Mouse (Mus musculus): ENCODE data around the gene Cyb5d2.
"Not testable (repeated sequence)": the region's sequence is repeated elsewhere in the genome, so short reads cannot be mapped to it uniquely, and the experiment has no call there.

Cyb5d2 gene

DNA sequence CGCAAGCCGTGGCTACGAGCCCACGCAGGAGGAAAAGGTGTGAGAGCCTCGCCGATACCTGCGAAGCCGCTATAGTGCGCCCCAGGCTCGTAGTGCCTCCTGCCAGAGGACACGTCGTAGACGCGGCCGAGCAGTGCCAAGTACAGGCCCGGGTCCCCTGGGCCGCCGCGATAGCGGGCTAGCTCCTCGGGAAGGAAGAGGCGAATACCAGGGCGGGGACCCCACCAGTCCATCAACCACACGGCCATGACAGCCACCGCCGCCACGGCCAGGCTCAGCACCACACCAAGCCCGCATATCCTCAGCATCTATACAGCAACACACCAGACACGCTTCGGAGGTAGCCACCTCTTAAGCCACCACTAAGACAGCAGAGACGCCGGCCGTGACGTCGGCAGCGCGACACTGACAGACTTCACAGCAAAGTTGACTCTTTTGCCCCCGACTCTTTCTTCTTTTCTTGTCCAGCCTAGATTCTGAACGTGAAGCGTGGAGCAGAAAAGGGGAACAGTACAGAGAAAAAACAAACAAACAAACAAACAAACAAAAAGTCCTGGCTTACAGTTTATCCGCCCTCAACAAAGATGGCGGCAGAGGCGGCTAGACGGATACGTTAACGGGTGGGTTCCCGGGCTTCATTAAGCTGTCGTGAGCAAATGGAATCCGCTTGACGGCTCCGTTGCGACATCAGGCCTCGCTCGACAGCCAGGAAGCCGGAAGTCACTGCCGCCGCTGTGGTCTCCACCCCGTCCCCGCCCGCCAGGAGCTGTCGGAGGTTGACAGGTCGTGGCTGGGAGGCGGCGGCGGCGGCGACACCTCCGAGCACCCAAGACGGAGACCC is at the start of gene Cyb5d2, which contains the start of gene Zzef1:
TSS of gene Cyb5d2 (minus strand) at position 688 of the 841 bp plus-strand sequence.
TSS of gene Zzef1 (plus strand) at position 772 of the 841 bp plus-strand sequence.
- DNase-seq: peak; percentile 98

- DNase-seq: no peak
Observed at GRCm38 (mm10) chr11:72845526-72845925, 49.6 kb upstream of the Cyb5d2 start.

GRCm38 (mm10) chr11:72843576-72843975 is 47.6 kb upstream of the Cyb5d2 start:
- peak; percentile 4 for DNase-seq

GRCm38 (mm10) chr11:72842731-72843130 is 46.8 kb upstream of the Cyb5d2 start:
- no peak for DNase-seq

DNA sequence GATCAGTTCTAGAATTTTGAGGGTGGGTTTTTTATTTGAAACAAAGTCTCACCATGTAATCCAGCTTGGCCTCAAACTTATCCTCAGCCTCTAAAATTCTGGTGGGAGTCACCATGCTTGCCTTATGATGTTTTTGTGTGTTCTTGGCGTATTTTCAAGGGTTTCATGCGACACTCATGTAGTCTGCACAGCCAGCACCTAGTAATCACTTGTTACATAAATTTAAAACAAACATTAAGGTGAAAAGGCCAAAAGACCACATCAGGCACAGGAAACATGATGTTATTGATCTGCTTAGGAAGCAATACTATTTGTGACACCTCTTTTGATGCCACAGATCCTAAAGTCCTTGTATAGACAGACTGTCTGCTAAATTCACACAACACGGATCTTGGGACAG is 33.9 kb upstream of the Cyb5d2 start:
- DNase-seq: peak; percentile 25

DNA sequence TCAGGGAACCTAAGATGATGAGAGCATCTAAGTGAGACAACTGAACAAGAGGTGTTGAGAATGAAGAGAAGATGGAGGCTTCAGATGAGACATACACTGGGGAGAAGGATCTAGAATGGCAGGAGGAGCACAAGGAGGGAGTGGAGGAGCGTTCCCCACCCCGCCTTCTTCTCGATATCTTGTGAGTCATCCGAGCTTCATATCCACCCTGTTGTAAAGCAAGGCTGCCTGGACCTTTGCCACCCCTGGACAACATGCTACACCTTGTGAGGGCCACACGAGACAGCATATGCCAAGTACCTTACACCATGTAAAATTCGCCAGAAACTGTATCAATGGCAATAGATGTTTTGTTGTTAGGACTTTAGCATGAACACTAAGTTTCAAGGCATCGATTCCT is 25.1 kb upstream of the Cyb5d2 start:
- no peak for DNase-seq

DNA sequence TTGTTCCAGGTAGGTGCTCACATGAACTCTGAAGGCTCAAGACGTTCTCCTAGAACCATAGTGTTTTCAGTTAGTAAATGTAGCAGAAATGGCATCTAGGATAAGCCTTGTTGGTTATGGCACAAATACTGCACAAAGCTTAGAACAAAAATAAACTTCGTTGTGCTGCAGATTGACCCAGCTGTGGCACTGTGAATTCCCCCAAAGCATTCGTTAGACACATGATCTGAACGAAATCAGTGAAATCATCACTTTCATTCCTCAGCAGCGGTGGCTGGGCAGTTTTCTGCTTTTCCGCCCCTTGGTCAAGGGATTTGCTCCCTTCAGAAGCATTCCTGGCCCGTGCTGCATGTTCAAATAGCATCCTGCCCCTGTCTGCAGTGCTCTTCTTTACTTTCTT is 22.1 kb upstream of the Cyb5d2 start:
- DNase-seq: no peak

DNA sequence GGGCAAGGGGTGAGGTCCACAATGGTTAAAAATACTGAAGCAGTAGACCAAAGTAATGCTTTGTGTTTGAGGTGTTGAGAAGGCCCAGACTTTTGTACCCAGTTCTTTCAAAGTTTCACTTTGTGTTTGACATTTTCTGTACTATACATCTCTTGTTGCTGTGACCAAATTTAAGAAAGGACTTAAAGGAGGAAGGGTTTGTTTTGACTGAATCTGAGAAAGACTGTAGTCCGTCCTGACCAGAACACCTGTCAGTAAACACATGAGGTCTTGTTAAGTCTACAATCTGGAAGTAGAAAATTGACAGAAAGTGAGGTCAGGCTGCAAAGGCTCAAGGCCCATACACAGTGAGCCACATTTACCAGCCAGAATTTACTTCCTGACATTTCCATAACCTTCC is 20.9 kb upstream of the Cyb5d2 start:
- no peak for DNase-seq

GRCm38 (mm10) chr11:72814188-72814587 is 18.2 kb upstream of the Cyb5d2 start:
- no peak for DNase-seq

DNA sequence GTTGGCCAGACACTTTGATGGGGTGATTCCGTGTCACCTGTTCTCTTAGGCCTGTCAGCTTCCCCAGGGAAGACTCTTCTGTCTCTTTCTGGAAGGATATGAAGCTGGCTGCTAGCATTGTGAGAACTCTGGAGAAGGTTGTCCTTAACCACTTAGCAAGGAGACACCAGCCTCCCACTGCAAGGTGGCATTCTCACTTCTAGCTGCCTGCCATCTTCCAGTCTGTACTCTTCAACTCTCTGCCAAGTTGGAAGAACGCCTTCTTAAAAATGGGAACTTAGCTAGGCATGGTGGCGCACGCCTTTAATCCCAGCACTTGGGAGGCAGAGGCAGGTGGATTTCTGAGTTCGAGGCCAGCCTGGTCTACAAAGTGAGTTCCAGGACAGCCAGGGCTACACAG is 17.7 kb upstream of the Cyb5d2 start:
- no peak for DNase-seq

DNA sequence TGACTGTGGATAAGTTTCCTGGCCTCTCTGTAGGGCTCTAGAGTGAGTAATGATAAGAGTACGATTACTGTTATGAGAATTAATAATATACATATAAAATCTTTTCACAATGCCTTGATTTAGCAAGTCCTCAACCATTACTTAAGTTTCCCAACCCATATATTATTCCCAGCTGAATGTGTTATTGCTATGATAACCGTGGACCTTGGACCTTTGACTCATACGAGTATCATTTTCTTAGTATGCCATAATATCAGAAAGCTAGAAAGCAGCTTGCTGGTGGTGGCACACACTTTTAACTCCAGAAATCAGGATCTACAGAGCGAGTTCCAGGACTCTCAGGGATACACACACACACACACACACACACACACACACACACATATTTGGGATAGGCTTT is 12.1 kb upstream of the Cyb5d2 start:
- DNase-seq: no peak

- DNase-seq: no peak
Observed at GRCm38 (mm10) chr11:72806556-72806955, 10.6 kb upstream of the Cyb5d2 start.

- no peak for DNase-seq
Observed at GRCm38 (mm10) chr11:72805232-72805631, 9.3 kb upstream of the Cyb5d2 start.

GRCm38 (mm10) chr11:72804586-72804985 is 8.6 kb upstream of the Cyb5d2 start:
- DNase-seq: no peak

- peak; percentile 23 for DNase-seq
Observed at GRCm38 (mm10) chr11:72803038-72803437, 7.1 kb upstream of the Cyb5d2 start.

DNA sequence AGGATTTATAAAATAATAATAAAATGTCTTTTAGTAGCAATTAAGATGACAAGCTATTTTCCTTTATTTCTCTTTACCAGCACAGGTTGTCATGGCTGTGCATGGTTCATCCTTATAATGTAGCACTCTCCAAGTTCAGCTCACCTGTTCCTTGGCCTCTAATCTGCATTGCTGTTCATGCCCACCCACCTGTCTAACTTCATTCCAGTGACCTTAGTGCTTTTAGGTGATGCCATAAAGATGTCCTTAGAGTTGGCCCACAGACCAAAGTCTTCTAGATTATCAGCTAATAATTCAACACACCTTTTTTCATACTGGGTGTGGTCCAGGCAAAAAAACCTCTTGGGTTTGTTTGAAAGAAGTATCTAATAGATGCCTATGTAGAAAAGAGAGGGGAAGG is 5.2 kb upstream of the Cyb5d2 start:
- no peak for DNase-seq

DNA sequence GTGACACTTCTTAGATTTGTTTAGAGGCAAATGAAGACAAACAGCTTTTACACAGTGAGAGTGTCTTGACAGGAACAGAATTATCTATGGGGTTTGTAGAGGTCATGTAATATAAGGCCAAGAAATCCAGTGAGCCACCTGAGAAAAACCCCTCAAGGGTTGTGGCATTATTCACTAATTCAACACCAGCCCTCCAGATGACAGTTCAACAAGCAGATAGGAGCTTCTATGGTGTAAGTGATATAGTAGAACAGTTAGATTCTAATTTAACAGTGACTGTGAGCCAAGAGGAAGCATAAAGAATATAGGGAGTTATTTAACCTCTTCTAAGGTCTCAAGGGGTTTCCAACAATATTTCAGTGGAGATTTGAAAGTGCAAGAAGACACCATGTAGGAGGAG is 2.2 kb upstream of the Cyb5d2 start:
- no peak for DNase-seq

DNA sequence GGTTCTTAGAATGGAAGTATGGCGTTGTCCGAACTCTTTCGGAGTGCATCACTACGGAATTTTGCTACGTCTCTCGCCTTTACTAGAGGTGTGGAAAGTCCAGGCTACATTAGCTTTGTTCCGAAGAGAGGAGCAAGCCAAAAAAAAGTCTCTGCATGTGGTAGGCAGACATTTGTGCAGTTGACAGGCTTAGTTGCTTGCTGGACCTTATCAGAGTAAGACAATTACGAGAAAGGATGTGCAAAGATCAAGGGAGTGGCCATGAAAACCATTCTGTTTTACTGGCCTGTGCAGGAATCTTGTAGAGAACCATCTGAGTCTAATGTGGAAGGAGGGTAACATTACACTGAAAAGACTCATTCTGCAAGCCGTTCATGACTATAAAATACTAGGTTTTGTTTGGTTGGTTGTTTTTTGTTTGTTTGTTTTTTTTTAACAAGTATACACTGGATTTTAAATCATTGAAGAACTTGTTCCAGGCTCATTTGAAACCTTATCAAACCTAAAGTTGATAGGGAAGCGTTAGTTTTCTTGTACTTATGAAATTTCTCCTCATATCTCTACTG is 914 bp upstream of the Cyb5d2 start:
- DNase-seq: no peak

DNA sequence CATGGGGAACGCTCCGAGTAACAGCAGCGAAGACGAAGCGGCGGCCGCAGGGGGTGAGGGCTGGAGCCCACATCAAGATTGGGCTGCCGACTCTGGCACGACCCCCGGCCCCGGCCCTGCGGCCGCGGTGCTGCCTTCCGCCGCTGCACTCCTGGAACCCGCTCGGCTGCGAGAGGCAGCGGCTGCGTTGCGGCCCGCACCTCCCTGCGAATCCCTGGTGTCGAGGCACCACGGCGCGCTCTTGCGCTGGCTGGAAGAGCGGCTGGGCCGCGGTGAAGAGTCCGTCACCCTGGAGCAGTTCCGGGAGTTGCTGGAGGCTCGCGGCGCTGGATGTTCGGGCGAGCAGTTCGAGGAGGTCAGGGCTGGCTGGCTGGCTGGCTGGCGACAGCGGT is 350 bp upstream of the Cyb5d2 start:
- DNase-seq: no peak

GRCm38 (mm10) chr11:72795149-72795454 is 840 bp downstream of the Cyb5d2 start:
- no peak for DNase-seq

DNA sequence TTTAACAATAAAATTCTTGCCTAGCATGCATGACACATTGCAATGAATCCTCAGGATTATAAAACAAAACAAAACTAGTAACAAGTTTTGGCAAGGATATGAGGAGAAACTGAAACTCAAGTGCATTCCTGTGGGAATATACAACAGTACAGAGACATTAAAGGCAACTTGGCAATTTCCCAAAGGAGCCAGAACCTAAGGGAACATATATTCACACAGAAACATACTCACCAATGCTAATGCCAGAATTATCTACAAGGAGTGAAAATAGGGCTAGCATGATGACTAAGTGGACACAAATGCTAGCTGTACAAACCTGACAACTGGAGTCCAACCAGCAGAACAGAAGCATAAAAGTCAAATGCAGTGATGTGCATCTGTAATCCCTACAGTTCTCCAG is 3.9 kb downstream of the Cyb5d2 start:
- no peak for DNase-seq

DNA sequence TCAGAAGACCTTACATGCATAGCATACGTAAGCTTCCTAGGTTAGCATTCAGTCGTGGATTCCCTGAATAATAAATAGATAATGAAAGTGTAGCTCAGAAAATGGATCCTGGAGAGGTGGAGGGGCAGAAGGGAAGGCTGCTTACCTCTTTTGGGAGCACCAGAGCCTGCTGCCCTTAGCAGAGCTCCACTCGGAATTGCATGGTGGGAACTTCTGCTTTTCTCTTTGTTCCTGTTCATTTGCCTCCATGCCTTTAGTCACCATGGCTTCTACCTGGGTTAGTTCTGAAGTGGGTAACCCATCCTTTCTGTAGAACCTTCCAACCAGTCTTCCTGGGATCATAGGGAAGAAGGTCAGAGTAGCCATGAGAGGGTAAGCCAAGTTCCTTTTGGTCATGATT is 13.4 kb downstream of the Cyb5d2 start:
- no peak for DNase-seq

- no peak for DNase-seq
Observed at GRCm38 (mm10) chr11:72782103-72782502, 13.8 kb downstream of the Cyb5d2 start.

DNA sequence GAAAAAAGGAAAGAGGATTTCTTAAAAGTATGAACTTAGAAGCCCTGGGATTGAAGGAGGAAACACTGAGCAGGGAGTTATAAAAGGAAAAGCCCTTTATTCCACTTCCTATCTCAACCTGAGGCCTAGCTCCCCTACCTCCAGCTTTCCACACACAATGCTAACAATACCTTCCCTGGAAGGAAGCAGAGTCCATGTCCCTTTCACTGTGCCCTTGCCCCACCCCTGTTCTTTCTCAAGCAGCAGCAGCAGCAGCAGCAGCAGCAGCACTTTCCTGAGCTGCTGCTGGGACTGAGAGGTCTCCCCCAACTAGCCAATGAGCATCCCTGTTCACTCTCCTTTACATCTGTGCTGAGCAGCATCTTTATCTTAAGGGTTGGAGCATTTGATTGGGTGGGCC is 17.0 kb downstream of the Cyb5d2 start:
- DNase-seq: no peak

DNA sequence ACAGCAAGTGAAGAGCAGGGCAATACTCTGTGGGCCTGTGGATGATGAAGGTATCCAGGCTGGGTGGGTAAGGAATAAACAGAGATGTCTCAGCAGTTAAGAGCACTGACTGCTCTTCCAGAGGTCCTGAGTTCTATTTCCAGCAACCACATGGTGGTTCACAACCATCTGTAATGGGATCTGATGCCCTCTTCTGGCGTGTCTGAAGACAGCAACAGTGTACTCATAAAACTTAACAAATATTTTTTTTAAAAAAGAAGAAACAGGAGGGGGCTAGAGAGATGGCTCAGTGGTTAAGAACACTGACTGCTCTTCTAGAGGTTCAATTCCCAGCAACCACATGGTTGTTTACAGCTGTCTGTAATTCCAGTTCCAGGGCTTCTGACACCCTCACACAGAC is 23.3 kb downstream of the Cyb5d2 start:
- not testable (repeated sequence) for DNase-seq
